25 mouse cellular contexts compared by ENCODE assay signal in genomic region chr4:10052869-10053268, GRCm38 (mm10).
"Had no signal": no experiment of that assay in that cellular context is flagged by ENCODE, and none has a peak within 500 bp of the region (broad histone marks: within the 10 kb centered on the region; RNA-seq: fewer than 3 reads in every experiment).

No protein-coding gene starts in this region.

- ATAC-seq: intestine, embryonic 16.5 days; liver, embryonic 12.5 days had no signal

- H3K4me2 ChIP-seq: heart, embryonic 11.5 days; heart, embryonic 13.5 days; heart, embryonic 15.5 days; hindbrain, embryonic 13.5 days; hindbrain, embryonic 15.5 days; kidney, embryonic 15.5 days; limb, embryonic 13.5 days; limb, embryonic 15.5 days; liver, embryonic 12.5 days had no signal

- H3K4me3 ChIP-seq: heart, adult 2 months; heart, embryonic 13.5 days; heart, embryonic 15.5 days; hindbrain, embryonic 13.5 days; hindbrain, embryonic 15.5 days; kidney, embryonic 15.5 days; limb, embryonic 13.5 days; limb, embryonic 15.5 days; liver, embryonic 12.5 days had no signal

- H3K9ac ChIP-seq: heart, embryonic 13.5 days; heart, embryonic 15.5 days; hindbrain, embryonic 13.5 days; hindbrain, embryonic 15.5 days; kidney, embryonic 15.5 days; limb, embryonic 13.5 days; limb, embryonic 15.5 days; liver, embryonic 12.5 days; liver, embryonic 14.5 days had no signal

- H3K27ac ChIP-seq: heart, adult 2 months; heart, embryonic 13.5 days; heart, embryonic 15.5 days; hindbrain, embryonic 13.5 days; hindbrain, embryonic 15.5 days; kidney, embryonic 15.5 days; kidney, postnatal 0 days; limb, embryonic 13.5 days; limb, embryonic 15.5 days; liver, embryonic 12.5 days; liver, embryonic 14.5 days had no signal

- DNase-seq: gastrocnemius, postnatal 14 days; gastrocnemius, postnatal 36 days; heart, adult 11 months; heart, adult 2 months; heart, postnatal 14 days; heart, postnatal 36 days; kidney, adult 11 months; kidney, adult 2 months; kidney, adult 9 months; kidney, postnatal 14 days; kidney, postnatal 36 days; layer of hippocampus, adult 9-11 months; layer of hippocampus, postnatal 36 days had no signal

- H3K36me3 ChIP-seq: heart, embryonic 13.5 days; heart, embryonic 15.5 days; hindbrain, embryonic 13.5 days; hindbrain, embryonic 15.5 days; kidney, embryonic 15.5 days; limb, embryonic 13.5 days; limb, embryonic 15.5 days; liver, embryonic 12.5 days had no signal

- H3K9me3 ChIP-seq: heart, embryonic 13.5 days; heart, embryonic 15.5 days; hindbrain, embryonic 13.5 days; hindbrain, embryonic 15.5 days; kidney, embryonic 15.5 days; limb, embryonic 13.5 days; limb, embryonic 15.5 days; liver, embryonic 12.5 days had no signal

- H3K27me3 ChIP-seq: heart, embryonic 13.5 days; heart, embryonic 15.5 days; hindbrain, embryonic 13.5 days; hindbrain, embryonic 15.5 days; kidney, embryonic 15.5 days; limb, embryonic 15.5 days; liver, embryonic 12.5 days had no signal

- H3K4me1 ChIP-seq: heart, embryonic 15.5 days; kidney, embryonic 15.5 days; limb, embryonic 15.5 days; liver, embryonic 12.5 days had no signal
